In the genomic region with DNA sequence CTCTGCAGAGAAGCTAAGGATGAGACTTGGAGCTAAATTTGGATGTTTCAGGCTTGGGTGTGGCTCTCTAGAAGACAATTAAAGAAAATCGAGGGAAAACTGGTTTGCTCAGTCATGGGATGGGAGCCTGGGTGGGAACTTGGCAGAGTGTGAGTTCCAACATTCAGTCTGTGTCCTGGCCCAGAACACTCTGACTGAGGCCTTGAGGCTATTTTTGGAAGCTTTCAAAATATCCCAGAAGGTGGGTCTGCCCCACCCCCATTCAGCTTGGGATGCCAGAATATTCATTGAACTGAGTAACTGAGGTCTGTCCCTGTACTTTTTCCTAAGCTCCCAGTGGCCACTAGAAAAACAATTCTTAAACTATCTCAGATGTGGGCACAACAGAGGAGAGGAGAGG, we compare ENCODE assay signal across 9 mouse cellular contexts. TPM values are rescaled to one million over a fixed set of nuclear protein-coding genes. Genes with fewer than 3 reads are reported as not detected.
A peak's percentile ranks its signal among the peaks of the same experiment; 100 is the strongest.
DNase-seq lines count a peak whose midpoint lies in the region; ATAC-seq and TF ChIP-seq lines count a peak whose summit lies in the region.
"Had no signal": no experiment of that assay in that cellular context is flagged by ENCODE, and none has a peak within 500 bp of the region (broad histone marks: within the 10 kb centered on the region; RNA-seq: fewer than 3 reads in every experiment).

No protein-coding gene starts in this region.

- 0 out of 2 replicates have a peak overlapping the region, but pooled peaks have one; percentile 17 for H3K27ac ChIP-seq in embryonic facial prominence, embryonic 15.5 days (replicated peaks)
- no peak overlapping the region for H3K27ac ChIP-seq in intestine, postnatal 0 days (ENCODE audit: low read depth, low read length)
- H3K27ac ChIP-seq in midbrain, embryonic 14.5 days (replicated peaks; ENCODE audit: low read depth, low read length) = no peak overlapping the region

- H3K27me3 ChIP-seq in embryonic facial prominence, embryonic 15.5 days = no peaks in the 10 kb centered on the region
- no peaks in the 10 kb centered on the region for H3K27me3 ChIP-seq in intestine, postnatal 0 days (replicated peaks; ENCODE audit: control insufficient read depth, insufficient read depth, low read length)
- H3K27me3 ChIP-seq in midbrain, embryonic 14.5 days (ENCODE audit: control insufficient read depth, insufficient read depth, low read length) = no peaks in the 10 kb centered on the region

- intact Hi-C loops in heart, postnatal 36 days (cut with DNase I) = loop anchor here (5.0 kb wide), 1 partner anchor 80 kb away; no protein-coding TSS in a partner anchor

- no peak for TF ChIP-seq CTCF in intestine, postnatal 0 days (IDR thresholded peaks at IDR 0.05; ENCODE audit: low read depth)

- DNase-seq in cerebellum, postnatal 36 days = peak; percentile 6 to 12
- DNase-seq in cerebellum, adult 11 months = no peak
- DNase-seq in 3T3-L1 (ENCODE audit: low read depth, low spot score) = peak; percentile 62
- peak; percentile 22 to 44 for DNase-seq in heart, postnatal 36 days
- DNase-seq in midbrain, embryonic 14.5 days = no peak

- no peak overlapping the region for H3K4me2 ChIP-seq in embryonic facial prominence, embryonic 15.5 days (replicated peaks)
- no peak overlapping the region for H3K4me2 ChIP-seq in intestine, postnatal 0 days (replicated peaks; ENCODE audit: low read depth)
- no peak overlapping the region for H3K4me2 ChIP-seq in midbrain, embryonic 14.5 days (ENCODE audit: low read length)
- H3K4me2 ChIP-seq: liver, embryonic 11.5 days had no signal

- H3K36me3 ChIP-seq in embryonic facial prominence, embryonic 15.5 days = no peaks in the 10 kb centered on the region
- no peaks in the 10 kb centered on the region for H3K36me3 ChIP-seq in intestine, postnatal 0 days (ENCODE audit: control insufficient read depth, insufficient read depth)
- H3K36me3 ChIP-seq in midbrain, embryonic 14.5 days (ENCODE audit: control insufficient read depth, insufficient read depth, low read length) = no peaks in the 10 kb centered on the region

- no peak overlapping the region for H3K9ac ChIP-seq in embryonic facial prominence, embryonic 15.5 days
- no peak overlapping the region for H3K9ac ChIP-seq in intestine, postnatal 0 days (ENCODE audit: low read depth, low read length)
- H3K9ac ChIP-seq in midbrain, embryonic 14.5 days (replicated peaks; ENCODE audit: low read length) = no peak overlapping the region

- 26% methylated on average over 1 of the region's 1 CpGs for WGBS in embryonic facial prominence, embryonic 15.5 days
- WGBS in intestine, postnatal 0 days = 43% methylated on average over 1 of the region's 1 CpGs
- WGBS in midbrain, embryonic 14.5 days = 71% methylated on average over 1 of the region's 1 CpGs

- ATAC-seq in embryonic facial prominence, embryonic 15.5 days (ENCODE audit: insufficient number of reproducible peaks, low FRiP score, low TSS enrichment, low read depth) = 0 out of 2 replicates have a peak, but pooled peaks have one; percentile 51
- ATAC-seq in erythroid progenitor cell, adult 5-6 weeks (replicated peaks; ENCODE audit: low FRiP score, poor library complexity, severe bottlenecking) = no peak
- no peak for ATAC-seq in intestine, postnatal 0 days
- no peak for ATAC-seq in midbrain, embryonic 14.5 days (ENCODE audit: low FRiP score, low TSS enrichment)

- H3K4me3 ChIP-seq in embryonic facial prominence, embryonic 15.5 days (replicated peaks) = no peak overlapping the region
- no peak overlapping the region for H3K4me3 ChIP-seq in intestine, postnatal 0 days (ENCODE audit: low read depth, low read length)
- H3K4me3 ChIP-seq in midbrain, embryonic 14.5 days (replicated peaks; ENCODE audit: low read depth, low read length) = no peak overlapping the region

- H3K4me1 ChIP-seq in embryonic facial prominence, embryonic 15.5 days = no peaks in the 10 kb centered on the region
- H3K4me1 ChIP-seq in intestine, postnatal 0 days (replicated peaks; ENCODE audit: control insufficient read depth, insufficient read depth, low read length) = no peaks in the 10 kb centered on the region
- no peaks in the 10 kb centered on the region for H3K4me1 ChIP-seq in midbrain, embryonic 14.5 days (ENCODE audit: control insufficient read depth, insufficient read depth, low read length)

- H3K9me3 ChIP-seq in embryonic facial prominence, embryonic 15.5 days (replicated peaks) = no peaks in the 10 kb centered on the region
- no peaks in the 10 kb centered on the region for H3K9me3 ChIP-seq in intestine, postnatal 0 days (ENCODE audit: control insufficient read depth)
- H3K9me3 ChIP-seq in midbrain, embryonic 14.5 days (ENCODE audit: control insufficient read depth, low read length) = no peaks in the 10 kb centered on the region

RNA-seq across cellular contexts. Expression of a gene that starts 43.0 kb away (rescaled TPM):
- polyA plus RNA-seq in embryonic facial prominence, embryonic 15.5 days (2015; fragmentation: Nextera tagmentation; extraction: Ambion mirVana) = 112 and 113 TPM in 2 replicates
- 100 to 1,000 TPM; 116 to 124 TPM for total RNA-seq in heart, postnatal 36 days (2021)
- 112 and 147 TPM in 2 replicates for total RNA-seq in erythroid progenitor cell, adult 5-6 weeks (2015; ENCODE audit: low replicate concordance)
- 39.1 and 42.7 TPM in 2 replicates for total RNA-seq in erythroid progenitor cell, adult 5-6 weeks (2017; ENCODE audit: low replicate concordance)
- polyA plus RNA-seq in intestine, postnatal 0 days (2015; fragmentation: Nextera tagmentation; extraction: Ambion mirVana) = 34.2 and 35.9 TPM in 2 replicates
- polyA plus RNA-seq in midbrain, embryonic 14.5 days (2014; fragmentation: Nextera tagmentation; extraction: Ambion mirVana) = 18.0 and 33.8 TPM in 2 replicates

Comparison
In these comparisons a context has a peak if more than half of its experiments do, and no peak if none do; other contexts are left out.
1. DNase-seq: peak in cerebellum, postnatal 36 days (2 of 2), 3T3-L1 (single experiment) and heart, postnatal 36 days (2 of 2); none in cerebellum, adult 11 months (single experiment) and midbrain, embryonic 14.5 days (single experiment).